Mouse (Mus musculus) erythroblast, embryonic 14.5 days (primary cell): ENCODE data around the gene Tiam1.

Source experiments
- GATA1 ChIP-seq: IDR thresholded peaks from 2 replicates; pipeline ENCODE4 v1.6.1; 2012; ENCODE audit warnings: low read length, inconsistent platforms, mixed read lengths
- TAL1 ChIP-seq: IDR thresholded peaks from 3 replicates; pipeline ENCODE4 v1.6.1; 2012; ENCODE audit warnings: low read length, inconsistent platforms, mixed read lengths

- TF ChIP-seq GATA1, result no peak
- no peak for TF ChIP-seq TAL1
These were observed 101.2 kb downstream of the Tiam1 start for GRCm38 (mm10) chr16:90042386-90042785.
